Mouse (Mus musculus): ENCODE measurements around the gene Bend6.

Gene Bend6

GRCm38 (mm10) chr1:33817931-33818330 lies 89.7 kb downstream of the Bend6 start:
- H3K4me3 ChIP-seq (replicated peaks; ENCODE audit: low read length) = no peak overlapping the region
- peaks cover 6% of the 10 kb centered on the region for H3K36me3 ChIP-seq (ENCODE audit: insufficient read depth, low read length)
- TF ChIP-seq POU5F1 (IDR thresholded peaks at IDR 0.05; ENCODE audit: borderline replicate concordance, low read length) (no peak), CTCF (conservative IDR thresholded peaks at IDR 0.05; ENCODE audit: low read length) (no peak), NANOG (IDR thresholded peaks at IDR 0.05; ENCODE audit: borderline replicate concordance, low read length) (no peak)
- no peaks in the 10 kb centered on the region for H3K27me3 ChIP-seq (ENCODE audit: insufficient read depth, low read length)
- peaks cover 18% of the 10 kb centered on the region for H3K4me1 ChIP-seq (replicated peaks; ENCODE audit: low read depth, low read length)
- H3K9me3 ChIP-seq (ENCODE audit: low read length) = no peaks in the 10 kb centered on the region

GRCm38 (mm10) chr1:33813868-33814794 lies 93.5 kb downstream of the Bend6 start, which contains the start of gene Zfp451:
Gene Zfp451 (minus strand): TSS chr1:33814595.
- Histone ChIP-seq H3K36me3 (ENCODE audit: insufficient read depth, low read length) (peaks cover 41% of the 10 kb centered on the region), H3K4me1 (replicated peaks; ENCODE audit: low read depth, low read length) (peaks cover 41% of the 10 kb centered on the region), H3K4me3 (replicated peaks; ENCODE audit: low read length) (peak within 1 kb of the TSS; percentile 98), H3K9me3 (ENCODE audit: low read length) (no peaks in the 10 kb centered on the region), H3K27me3 (ENCODE audit: insufficient read depth, low read length) (no peaks in the 10 kb centered on the region)
- TF ChIP-seq POU5F1 (IDR thresholded peaks at IDR 0.05; ENCODE audit: borderline replicate concordance, low read length) = no peak
- TF ChIP-seq CTCF (conservative IDR thresholded peaks at IDR 0.05; ENCODE audit: low read length) = no peak
- TF ChIP-seq NANOG (IDR thresholded peaks at IDR 0.05; ENCODE audit: borderline replicate concordance, low read length) = no peak

- TF ChIP-seq NANOG (IDR thresholded peaks at IDR 0.05; ENCODE audit: borderline replicate concordance, low read length) (no peak), POU5F1 (IDR thresholded peaks at IDR 0.05; ENCODE audit: borderline replicate concordance, low read length) (no peak), CTCF (conservative IDR thresholded peaks at IDR 0.05; ENCODE audit: low read length) (no peak)
These were observed 94.1 kb downstream of the Bend6 start for GRCm38 (mm10) chr1:33813495-33813867.

GRCm38 (mm10) chr1:33803323-33803722 lies 104.3 kb downstream of the Bend6 start:
- no peaks in the 10 kb centered on the region for H3K9me3 ChIP-seq (ENCODE audit: low read length)
- no peaks in the 10 kb centered on the region for H3K27me3 ChIP-seq (ENCODE audit: insufficient read depth, low read length)
- TF ChIP-seq CTCF (conservative IDR thresholded peaks at IDR 0.05; ENCODE audit: low read length) (no peak), NANOG (IDR thresholded peaks at IDR 0.05; ENCODE audit: borderline replicate concordance, low read length) (no peak), POU5F1 (IDR thresholded peaks at IDR 0.05; ENCODE audit: borderline replicate concordance, low read length) (no peak)
- H3K36me3 ChIP-seq (ENCODE audit: insufficient read depth, low read length) = peaks cover 85% of the 10 kb centered on the region
- peaks cover 37% of the 10 kb centered on the region for H3K4me1 ChIP-seq (replicated peaks; ENCODE audit: low read depth, low read length)
- no peak overlapping the region for H3K4me3 ChIP-seq (replicated peaks; ENCODE audit: low read length)

More at GRCm38 (mm10) chr1:33813495-33813867, 94.1 kb downstream of the Bend6 start:
- Histone ChIP-seq H3K4me3 (replicated peaks; ENCODE audit: low read length) (peak overlapping the region; percentile 98), H3K36me3 (ENCODE audit: insufficient read depth, low read length) (peaks cover 48% of the 10 kb centered on the region), H3K27me3 (ENCODE audit: insufficient read depth, low read length) (no peaks in the 10 kb centered on the region), H3K4me1 (replicated peaks; ENCODE audit: low read depth, low read length) (peaks cover 46% of the 10 kb centered on the region), H3K9me3 (ENCODE audit: low read length) (no peaks in the 10 kb centered on the region)

Measured in E14TG2a.4 (cell line).